Mouse (Mus musculus) CH12.LX (cell line): ENCODE results near the gene Dnhd1.

Experiments
- BHLHE40 ChIP-seq: IDR thresholded peaks from 2 replicates; pipeline ENCODE4 v1.6.1; 2011; ENCODE audit warnings: mild to moderate bottlenecking, low read depth, low read length, improper control_type of control experiment
- CHD1 ChIP-seq: IDR thresholded peaks from 2 replicates; pipeline ENCODE4 v1.6.1; 2012; ENCODE audit warnings: low read depth, low read length, improper control_type of control experiment, inconsistent platforms
- CTCF ChIP-seq, 2 experiments: IDR thresholded peaks in 1 of 2; conservative IDR thresholded peaks in 1 of 2; 2 replicates each; pipeline ENCODE4 v1.5.1; 2011 to 2012; ENCODE audit warnings: low read depth in 2 of 2, low read length in 2 of 2, improper control_type of control experiment in 1 of 2, inconsistent platforms in 1 of 2, mild to moderate bottlenecking in 1 of 2, moderate library complexity in 1 of 2
- E2F4 ChIP-seq: IDR thresholded peaks from 2 replicates; pipeline ENCODE4 v1.6.1; 2011; ENCODE audit warnings: low read depth, low read length, improper control_type of control experiment; ENCODE audit not compliant: insufficient replicate concordance
- EP300 ChIP-seq: IDR thresholded peaks from 2 replicates; pipeline ENCODE4 v1.6.1; 2011; ENCODE audit warnings: low read length, improper control_type of control experiment
- MAX ChIP-seq: IDR thresholded peaks from 2 replicates; pipeline ENCODE4 v1.6.1; 2011; ENCODE audit warnings: low read length, improper control_type of control experiment
- POLR2A ChIP-seq: IDR thresholded peaks from 2 replicates; pipeline ENCODE4 v1.6.1; 2011; ENCODE audit warnings: low read depth, mild to moderate bottlenecking, improper control_type of control experiment, low read length
- SIN3A ChIP-seq: IDR thresholded peaks from 2 replicates; pipeline ENCODE4 v1.6.1; 2012; ENCODE audit warnings: low read length, improper control_type of control experiment, inconsistent platforms
- UBTF ChIP-seq: IDR thresholded peaks from 2 replicates; pipeline ENCODE4 v1.6.1; 2012; ENCODE audit warnings: low read depth, mild to moderate bottlenecking, inconsistent platforms, low read length, improper control_type of control experiment, moderate library complexity
- ZMIZ1 ChIP-seq: IDR thresholded peaks from 2 replicates; pipeline ENCODE4 v1.6.1; 2012; ENCODE audit warnings: low read depth, mild to moderate bottlenecking, inconsistent platforms, low read length, improper control_type of control experiment

GRCm38 (mm10) chr7:105734826-105735225 lies 84.2 kb downstream of the Dnhd1 start:
- TF ChIP-seq EP300 (no peak), CTCF (conservative IDR thresholded peaks at IDR 0.05 in 1 of 2, IDR thresholded peaks at IDR 0.05 in 1 of 2; ENCODE audit: low read depth in 2 of 2, low read length in 2 of 2) (no peak), CHD1 (no peak), UBTF (no peak), POLR2A (no peak), BHLHE40 (no peak), MAX (no peak), SIN3A (no peak), E2F4 (no peak), ZMIZ1 (no peak)
